In the genomic region with DNA sequence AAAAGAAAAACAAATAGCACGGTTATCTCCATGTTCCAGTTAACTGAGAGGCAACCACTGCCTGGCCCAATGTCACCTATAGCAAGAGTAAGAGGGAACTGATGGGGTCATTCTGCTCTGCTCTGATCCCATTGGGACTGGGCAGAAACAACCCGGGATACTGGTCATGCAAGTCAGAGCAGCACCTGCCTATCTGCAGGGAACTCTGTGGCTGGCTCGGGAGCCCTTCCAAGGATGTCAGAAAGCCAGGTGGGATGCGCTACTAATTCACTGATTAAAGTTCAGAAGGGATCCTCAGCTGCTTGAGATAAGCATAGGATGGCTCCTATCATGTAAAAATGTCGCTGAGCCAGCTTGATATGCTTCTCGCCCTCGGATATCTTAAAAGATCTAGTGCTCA, we compare ENCODE assay signal across 28 mouse cellular contexts.
DNase-seq lines count a peak whose midpoint lies in the region; ATAC-seq and TF ChIP-seq lines count a peak whose summit lies in the region.
"Had no signal": no experiment of that assay in that cellular context is flagged by ENCODE, and none has a peak within 500 bp of the region (broad histone marks: within the 10 kb centered on the region; RNA-seq: fewer than 3 reads in every experiment).

No protein-coding gene starts in this region.

- DNase-seq in embryonic facial prominence, embryonic 14.5 days (ENCODE audit: low spot score) = peak; percentile 14
- DNase-seq in embryonic facial prominence, embryonic 10.5 days (ENCODE audit: low spot score) = no peak
- no peak for DNase-seq in heart, postnatal 4 days
- DNase-seq in MEL (ENCODE audit: low read depth, low spot score) = no peak
- DNase-seq in adrenal gland, postnatal 36 days = no peak
- DNase-seq in left cerebral cortex, postnatal 14 days (ENCODE audit: low spot score in 2 of 2) = no peak
- DNase-seq: adrenal gland, adult 8-10 months; cerebellum, adult 11 months; cerebellum, adult 9-10 months; cerebellum, postnatal 36 days; gastrocnemius, adult 2 months; gastrocnemius, postnatal 36 days; kidney, adult 8-10 months; kidney, postnatal 4 days; liver; lung, adult 2 months; lung, postnatal 10 days had no signal

- no peak overlapping the region for H3K4me3 ChIP-seq in embryonic facial prominence, embryonic 14.5 days (ENCODE audit: low read depth, low read length)
- no peak overlapping the region for H3K4me3 ChIP-seq in embryonic facial prominence, embryonic 10.5 days
- H3K4me3 ChIP-seq in heart, embryonic 14.5 days (ENCODE audit: control insufficient read depth in 1 of 2, insufficient read depth in 1 of 2, low read depth in 1 of 2, low read length in 2 of 2) = no peak overlapping the region
- no peak overlapping the region for H3K4me3 ChIP-seq in MEL (ENCODE audit: control insufficient read depth in 1 of 2, insufficient read depth in 1 of 2, low read depth in 2 of 2, low read length in 2 of 2)
- no peak overlapping the region for H3K4me3 ChIP-seq in stomach, embryonic 15.5 days (replicated peaks)
- H3K4me3 ChIP-seq: embryonic facial prominence, embryonic 12.5 days; forebrain, embryonic 10.5 days; forebrain, embryonic 15.5 days; gastrocnemius, adult 2 months; midbrain, embryonic 13.5 days had no signal

- no peak for TF ChIP-seq CTCF in MEL (IDR thresholded peaks at IDR 0.05 in 2 of 3, conservative IDR thresholded peaks at IDR 0.05 in 1 of 3; ENCODE audit: control insufficient read depth in 1 of 3, insufficient read depth in 1 of 3, low read depth in 2 of 3, low read length in 3 of 3, poor library complexity in 1 of 3, severe bottlenecking in 1 of 3)

- H3K27me3 ChIP-seq in embryonic facial prominence, embryonic 14.5 days (replicated peaks; ENCODE audit: control insufficient read depth, insufficient read depth, low read length) = no peaks in the 10 kb centered on the region
- no peaks in the 10 kb centered on the region for H3K27me3 ChIP-seq in embryonic facial prominence, embryonic 10.5 days (replicated peaks; ENCODE audit: low read depth, poor library complexity, severe bottlenecking)
- no peaks in the 10 kb centered on the region for H3K27me3 ChIP-seq in heart, embryonic 14.5 days (ENCODE audit: control insufficient read depth, insufficient read depth, low read length)
- H3K27me3 ChIP-seq in MEL (ENCODE audit: control insufficient read depth in 1 of 2, insufficient read depth in 2 of 2, low read length in 2 of 2) = no peaks in the 10 kb centered on the region
- H3K27me3 ChIP-seq in stomach, embryonic 15.5 days (replicated peaks) = no peaks in the 10 kb centered on the region
- H3K27me3 ChIP-seq: CH12.LX; embryonic facial prominence, embryonic 12.5 days; forebrain, embryonic 15.5 days; midbrain, embryonic 13.5 days had no signal

- intact Hi-C loops in left cerebral cortex, postnatal 14 days (cut with DNase I) = no loop called here

- no peak for TF ChIP-seq POLR2A in MEL (IDR thresholded peaks at IDR 0.05; ENCODE audit: control insufficient read depth in 1 of 2, insufficient read depth in 1 of 2, low read depth in 1 of 2, low read length in 2 of 2, poor library complexity in 1 of 2)

- no peak overlapping the region for H3K4me2 ChIP-seq in embryonic facial prominence, embryonic 14.5 days (ENCODE audit: low read depth, low read length)
- H3K4me2 ChIP-seq in heart, embryonic 14.5 days (ENCODE audit: low read length) = peak overlapping the region; percentile 41
- H3K4me2 ChIP-seq in stomach, embryonic 15.5 days = peak overlapping the region; percentile 0; the same call in 1 of the 2 replicates
- H3K4me2 ChIP-seq: embryonic facial prominence, embryonic 12.5 days; forebrain, embryonic 15.5 days; hindbrain, embryonic 14.5 days; midbrain, embryonic 13.5 days had no signal

- no peak for TF ChIP-seq RAD21 in MEL (IDR thresholded peaks at IDR 0.05; ENCODE audit: low read depth, low read length)

- H3K9me3 ChIP-seq in embryonic facial prominence, embryonic 14.5 days (ENCODE audit: control insufficient read depth, low read length) = no peaks in the 10 kb centered on the region
- H3K9me3 ChIP-seq in embryonic facial prominence, embryonic 10.5 days = no peaks in the 10 kb centered on the region
- H3K9me3 ChIP-seq in heart, embryonic 14.5 days (ENCODE audit: control insufficient read depth, low read length) = no peaks in the 10 kb centered on the region
- H3K9me3 ChIP-seq in MEL (replicated peaks; ENCODE audit: insufficient read depth, low read length) = no peaks in the 10 kb centered on the region
- H3K9me3 ChIP-seq in stomach, embryonic 15.5 days = no peaks in the 10 kb centered on the region
- H3K9me3 ChIP-seq: embryonic facial prominence, embryonic 12.5 days; forebrain, embryonic 10.5 days; forebrain, embryonic 15.5 days; midbrain, embryonic 13.5 days had no signal

- 61% methylated on average over 7 of the region's 7 CpGs for WGBS in embryonic facial prominence, embryonic 14.5 days
- 75% methylated on average over 7 of the region's 7 CpGs for WGBS in embryonic facial prominence, embryonic 10.5 days
- WGBS in heart, embryonic 14.5 days = 38% methylated on average over 7 of the region's 7 CpGs
- 52% methylated on average over 7 of the region's 7 CpGs for WGBS in stomach, embryonic 15.5 days

- no peak for TF ChIP-seq EP300 in MEL (IDR thresholded peaks at IDR 0.05; ENCODE audit: low read depth in 1 of 2, low read length in 2 of 2)

- no peak for ATAC-seq in embryonic facial prominence, embryonic 14.5 days (ENCODE audit: low read depth)
- no peak for ATAC-seq in heart, embryonic 14.5 days (ENCODE audit: insufficient number of reproducible peaks, insufficient read depth, low FRiP score, low read depth)
- ATAC-seq in stomach, embryonic 15.5 days (ENCODE audit: insufficient read depth, low FRiP score, low read depth) = no peak
- ATAC-seq: forebrain, embryonic 15.5 days; midbrain, embryonic 13.5 days had no signal

- H3K9ac ChIP-seq in embryonic facial prominence, embryonic 14.5 days (ENCODE audit: low read depth, low read length) = no peak overlapping the region
- H3K9ac ChIP-seq in heart, embryonic 14.5 days (ENCODE audit: low read length) = no peak overlapping the region
- H3K9ac ChIP-seq in MEL (ENCODE audit: control insufficient read depth, low read depth, low read length, poor library complexity, severe bottlenecking) = no peak overlapping the region
- H3K9ac ChIP-seq in stomach, embryonic 15.5 days = no peak overlapping the region
- H3K9ac ChIP-seq: embryonic facial prominence, embryonic 12.5 days; forebrain, embryonic 15.5 days; hindbrain, embryonic 14.5 days; liver, embryonic 14.5 days; midbrain, embryonic 13.5 days had no signal

- no peak overlapping the region for H3K27ac ChIP-seq in embryonic facial prominence, embryonic 14.5 days (replicated peaks; ENCODE audit: low read depth, low read length)
- no peak overlapping the region for H3K27ac ChIP-seq in embryonic facial prominence, embryonic 10.5 days (replicated peaks)
- H3K27ac ChIP-seq in heart, embryonic 14.5 days (replicated peaks in 1 of 2; ENCODE audit: control insufficient read depth in 1 of 2, insufficient read depth in 1 of 2, low read depth in 2 of 2, low read length in 2 of 2) = no peak overlapping the region
- no peak overlapping the region for H3K27ac ChIP-seq in MEL (ENCODE audit: control insufficient read depth, low read depth, low read length)
- H3K27ac ChIP-seq in stomach, embryonic 15.5 days = peak overlapping the region; percentile 41; the same call in 1 of the 2 replicates
- H3K27ac ChIP-seq: embryonic facial prominence, embryonic 12.5 days; forebrain, embryonic 10.5 days; forebrain, embryonic 15.5 days; gastrocnemius, adult 2 months; hindbrain, embryonic 14.5 days; kidney, postnatal 0 days; liver, embryonic 14.5 days; macrophage; midbrain, embryonic 13.5 days had no signal

- no peaks in the 10 kb centered on the region for H3K79me2 ChIP-seq in MEL (ENCODE audit: control insufficient read depth, insufficient read depth, low read length, poor library complexity)

- H3K4me1 ChIP-seq in embryonic facial prominence, embryonic 14.5 days (ENCODE audit: control insufficient read depth, insufficient read depth, low read length) = no peaks in the 10 kb centered on the region; the same call in 1 of the 2 replicates
- H3K4me1 ChIP-seq in embryonic facial prominence, embryonic 10.5 days = peaks cover 4% of the 10 kb centered on the region; the same call in 1 of the 2 replicates
- peaks cover 6 to 7% of the 10 kb centered on the region in 2 experiments; a peak in 3 of 4 replicates for H3K4me1 ChIP-seq in heart, embryonic 14.5 days (ENCODE audit: control insufficient read depth in 2 of 2, insufficient read depth in 2 of 2, low read length in 2 of 2)
- H3K4me1 ChIP-seq in MEL (ENCODE audit: control insufficient read depth in 1 of 2, insufficient read depth in 2 of 2, low read length in 2 of 2) = peaks cover 0 to 10% of the 10 kb centered on the region in 2 experiments; a peak in 3 of 4 replicates
- peaks cover 9% of the 10 kb centered on the region; the same call in 1 of the 2 replicates for H3K4me1 ChIP-seq in stomach, embryonic 15.5 days
- H3K4me1 ChIP-seq: forebrain, embryonic 10.5 days; forebrain, embryonic 15.5 days; midbrain, embryonic 13.5 days had no signal

- no peaks in the 10 kb centered on the region for H3K36me3 ChIP-seq in embryonic facial prominence, embryonic 14.5 days (ENCODE audit: control insufficient read depth, insufficient read depth, low read length)
- H3K36me3 ChIP-seq in embryonic facial prominence, embryonic 10.5 days (replicated peaks) = no peaks in the 10 kb centered on the region
- H3K36me3 ChIP-seq in heart, embryonic 14.5 days (ENCODE audit: control insufficient read depth, insufficient read depth, low read length) = no peaks in the 10 kb centered on the region
- H3K36me3 ChIP-seq in MEL (ENCODE audit: control insufficient read depth in 1 of 2, insufficient read depth in 2 of 2, low read length in 2 of 2) = no peaks in the 10 kb centered on the region; a peak in 2 of 4 replicates
- no peaks in the 10 kb centered on the region for H3K36me3 ChIP-seq in stomach, embryonic 15.5 days
- H3K36me3 ChIP-seq: embryonic facial prominence, embryonic 12.5 days; forebrain, embryonic 10.5 days; forebrain, embryonic 15.5 days; midbrain, embryonic 13.5 days had no signal

TF ChIP-seq in MEL, 35 proteins besides CTCF, POLR2A, EP300 and RAD21:
- TF ChIP-seq TCF12 (IDR thresholded peaks at IDR 0.05; ENCODE audit: low read depth, low read length) (peak; percentile 30; the same call in 1 of the 2 replicates), KAT2A (conservative IDR thresholded peaks at IDR 0.05; ENCODE audit: low read depth, low read length) (no peak)
